Mouse (Mus musculus) yolk sac, embryonic 10.5 days (tissue): ENCODE results near the gene Tep1.
"Not testable (repeated sequence)": the region's sequence is repeated elsewhere in the genome, so short reads cannot be mapped to it uniquely, and the experiment has no call there.

Experiments
- DNase-seq: peaks from one replicate; pipeline ENCODE4 v3.0.0-alpha.2; 2017; ENCODE audit warnings: low spot score

The Tep1 gene

GRCm38 (mm10) chr14:50868211-50868610, 2.1 kb downstream of the Tep1 start:
- DNase-seq: no peak

GRCm38 (mm10) chr14:50866966-50867365, 3.4 kb downstream of the Tep1 start:
- DNase-seq: no peak

GRCm38 (mm10) chr14:50865005-50865404, 5.4 kb downstream of the Tep1 start:
- not testable (repeated sequence) for DNase-seq

- no peak for DNase-seq
These were observed 7.7 kb downstream of the Tep1 start for GRCm38 (mm10) chr14:50862641-50863040.

GRCm38 (mm10) chr14:50855788-50856187, 14.6 kb downstream of the Tep1 start:
- no peak for DNase-seq

GRCm38 (mm10) chr14:50837236-50837635, 33.1 kb downstream of the Tep1 start:
- DNase-seq: no peak

- DNase-seq: no peak
These were observed 35.9 kb downstream of the Tep1 start for GRCm38 (mm10) chr14:50834435-50834834.

- no peak for DNase-seq
These were observed 36.4 kb downstream of the Tep1 start for GRCm38 (mm10) chr14:50833964-50834363.

GRCm38 (mm10) chr14:50829878-50830277, 40.5 kb downstream of the Tep1 start:
- DNase-seq: no peak

- no peak for DNase-seq
These were observed 43.8 kb downstream of the Tep1 start for GRCm38 (mm10) chr14:50826579-50826978.

GRCm38 (mm10) chr14:50824219-50824618, 46.1 kb downstream of the Tep1 start:
- no peak for DNase-seq

- no peak for DNase-seq
These were observed 47.1 kb downstream of the Tep1 start for GRCm38 (mm10) chr14:50823240-50823639.

GRCm38 (mm10) chr14:50813060-50813459, 57.3 kb downstream of the Tep1 start:
- DNase-seq: no peak

GRCm38 (mm10) chr14:50807487-50808072, 62.8 kb downstream of the Tep1 start, which contains the start of the genes Ccnb1ip1 and Parp2:
TSS of gene Ccnb1ip1 (minus strand) at chr14:50807732.
TSS of gene Parp2 (plus strand) at chr14:50807841.
- DNase-seq: peak; percentile 99

GRCm38 (mm10) chr14:50806469-50806868, 63.9 kb downstream of the Tep1 start:
- not testable (repeated sequence) for DNase-seq

- DNase-seq: no peak
These were observed 65.7 kb downstream of the Tep1 start for GRCm38 (mm10) chr14:50804683-50805082.

- no peak for DNase-seq
These were observed 67.4 kb downstream of the Tep1 start for GRCm38 (mm10) chr14:50802843-50803562.

GRCm38 (mm10) chr14:50802441-50802840, 67.9 kb downstream of the Tep1 start:
- DNase-seq: no peak

GRCm38 (mm10) chr14:50799502-50800259, 70.7 kb downstream of the Tep1 start:
- no peak for DNase-seq

GRCm38 (mm10) chr14:50798512-50798911, 71.8 kb downstream of the Tep1 start:
- no peak for DNase-seq

- no peak for DNase-seq
These were observed 73.9 kb downstream of the Tep1 start for GRCm38 (mm10) chr14:50796464-50796863.

GRCm38 (mm10) chr14:50795965-50796364, 74.4 kb downstream of the Tep1 start:
- DNase-seq: no peak
